Mouse (Mus musculus): ENCODE measurements around the gene Btd.
"Not testable (repeated sequence)": the region's sequence is repeated elsewhere in the genome, so short reads cannot be mapped to it uniquely, and the experiment has no call there.

The Btd gene

DNA sequence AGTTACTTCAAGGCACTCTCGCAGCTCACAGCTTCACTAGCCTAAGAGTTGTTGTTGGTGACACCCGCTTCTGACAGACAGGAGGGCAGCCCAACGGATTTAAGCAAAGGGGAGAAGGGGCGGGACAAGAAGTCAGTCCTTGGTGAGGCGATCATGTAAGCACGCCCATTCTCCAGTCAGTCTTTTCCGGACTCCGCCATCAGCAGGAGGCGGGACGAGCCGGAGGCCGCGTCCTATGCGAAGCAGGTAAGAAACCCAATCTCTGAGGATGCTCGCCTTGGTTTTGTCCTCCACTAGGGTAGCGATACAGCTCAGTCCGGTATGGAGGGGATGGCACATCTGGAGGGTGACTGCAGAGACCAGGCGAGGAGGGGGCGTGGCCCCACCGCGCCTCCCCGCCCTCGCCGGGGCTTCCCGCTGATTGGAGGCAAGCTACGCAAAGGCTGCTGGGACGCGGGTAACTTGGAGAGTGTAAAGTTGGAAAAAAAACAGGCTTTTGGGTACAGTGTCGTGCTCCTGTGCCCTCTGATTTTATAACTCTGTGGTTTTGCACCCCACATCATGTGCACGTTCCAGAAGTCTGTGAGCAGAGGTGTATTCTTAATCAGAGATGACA is at the start of gene Btd, which contains the start of gene Hacl1:
TSS of gene Btd (plus strand) at position 139 of the 616 bp plus-strand sequence.
TSS of gene Hacl1 (minus strand) at position 397 of the 616 bp plus-strand sequence.
- peak; percentile 94 for DNase-seq

DNA sequence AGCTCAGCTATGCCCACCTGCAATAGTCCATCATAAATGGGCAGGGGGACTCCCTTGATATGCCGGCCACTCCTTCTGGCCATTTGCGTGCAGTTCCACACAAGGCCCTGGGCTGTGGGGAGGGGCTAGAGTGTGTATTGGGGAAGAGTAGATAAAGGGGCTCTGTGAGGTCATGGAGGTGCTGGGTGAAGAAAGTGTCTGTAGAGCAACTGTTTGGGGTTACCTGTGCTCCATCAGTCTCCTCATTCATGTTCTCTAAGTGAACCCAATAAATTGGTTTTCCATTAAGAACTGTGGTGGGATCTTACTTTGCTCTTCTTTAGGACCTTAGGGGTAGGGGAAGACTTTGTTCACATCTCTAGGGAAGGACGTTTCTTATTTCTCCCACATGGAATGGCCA is 49.6 kb upstream of the Btd start, which contains the start of gene Colq:
TSS of gene Colq (minus strand) at position 101 of the 400 bp plus-strand sequence.
- no peak for DNase-seq

DNA sequence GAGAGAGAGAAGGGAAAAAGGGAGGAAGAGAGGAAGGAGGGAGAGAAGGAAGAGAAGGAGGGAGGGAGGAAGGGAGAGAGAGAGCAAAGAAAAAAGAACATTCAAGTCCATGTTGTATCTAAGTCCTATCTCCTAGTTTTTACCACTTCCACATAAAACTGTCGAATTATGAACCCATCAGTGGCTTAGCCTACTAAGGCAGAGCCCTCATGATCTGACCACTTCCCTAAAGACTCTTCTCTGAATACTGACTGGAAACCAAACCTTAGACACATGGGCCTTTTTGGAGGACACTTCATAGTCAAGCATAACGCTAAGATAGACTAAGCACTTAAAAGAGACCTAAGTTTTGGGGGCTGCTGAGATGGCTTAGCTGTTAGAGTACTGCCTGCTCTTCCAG is 47.8 kb upstream of the Btd start:
- no peak for DNase-seq

DNA sequence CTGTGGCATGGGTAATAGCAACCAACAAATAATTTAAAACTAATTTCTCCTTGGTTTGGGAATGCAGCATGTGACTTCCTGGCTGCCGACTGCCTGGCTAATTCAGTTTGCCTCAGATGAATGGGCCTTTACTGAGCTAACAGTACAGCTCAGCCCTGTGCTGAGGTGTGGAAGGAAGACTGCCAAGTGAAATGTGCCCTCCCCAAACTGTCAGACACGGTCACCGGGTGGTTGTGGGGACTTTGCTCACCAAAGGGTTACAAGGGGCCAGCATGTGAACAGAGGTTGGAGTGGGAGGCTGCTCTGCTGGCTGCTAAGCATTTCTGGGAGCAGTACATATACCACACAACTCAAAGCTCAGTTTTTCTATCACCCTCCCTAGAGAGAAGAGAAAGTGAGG is 46.1 kb upstream of the Btd start:
- peak; percentile 58 for DNase-seq

DNA sequence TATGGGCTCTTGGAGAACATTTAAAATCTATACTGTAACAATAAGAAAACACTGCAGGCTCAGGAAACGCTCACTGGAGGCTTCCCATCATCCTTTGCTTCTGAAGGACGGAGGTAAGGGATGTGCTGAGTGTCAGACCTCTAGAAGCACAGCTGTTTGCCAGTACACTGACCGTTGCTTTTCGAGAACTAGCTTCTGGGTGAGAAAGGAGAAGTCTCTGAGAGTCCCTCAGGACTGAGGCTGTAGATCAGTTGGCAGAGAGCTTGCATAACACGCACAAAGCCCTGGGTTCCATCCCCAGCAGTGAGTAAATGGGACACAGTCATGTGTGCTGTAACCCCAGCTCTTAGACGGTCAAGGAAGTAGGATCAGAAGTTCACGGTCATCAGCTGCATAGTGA is 44.4 kb upstream of the Btd start:
- DNase-seq, result no peak

DNA sequence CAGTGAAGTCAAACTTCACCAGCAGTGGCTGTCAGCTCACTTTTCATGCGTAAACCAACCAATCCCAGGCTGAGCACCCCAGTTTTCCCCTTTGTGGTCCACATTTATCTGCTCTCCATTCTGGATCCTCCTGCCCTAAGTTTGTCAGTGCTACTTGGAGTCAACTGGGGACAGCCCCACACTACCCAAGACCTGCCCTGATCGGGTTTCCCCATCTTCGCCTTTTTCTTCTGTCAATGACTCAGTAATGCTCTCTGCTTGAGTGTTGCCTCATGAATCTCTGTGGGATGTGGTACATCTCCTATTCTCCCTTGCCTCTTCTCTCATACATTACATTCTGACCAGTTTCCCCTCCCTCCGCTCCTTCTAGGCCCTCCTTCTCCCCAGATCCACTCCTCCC is 43.4 kb upstream of the Btd start:
- DNase-seq, result no peak

DNA sequence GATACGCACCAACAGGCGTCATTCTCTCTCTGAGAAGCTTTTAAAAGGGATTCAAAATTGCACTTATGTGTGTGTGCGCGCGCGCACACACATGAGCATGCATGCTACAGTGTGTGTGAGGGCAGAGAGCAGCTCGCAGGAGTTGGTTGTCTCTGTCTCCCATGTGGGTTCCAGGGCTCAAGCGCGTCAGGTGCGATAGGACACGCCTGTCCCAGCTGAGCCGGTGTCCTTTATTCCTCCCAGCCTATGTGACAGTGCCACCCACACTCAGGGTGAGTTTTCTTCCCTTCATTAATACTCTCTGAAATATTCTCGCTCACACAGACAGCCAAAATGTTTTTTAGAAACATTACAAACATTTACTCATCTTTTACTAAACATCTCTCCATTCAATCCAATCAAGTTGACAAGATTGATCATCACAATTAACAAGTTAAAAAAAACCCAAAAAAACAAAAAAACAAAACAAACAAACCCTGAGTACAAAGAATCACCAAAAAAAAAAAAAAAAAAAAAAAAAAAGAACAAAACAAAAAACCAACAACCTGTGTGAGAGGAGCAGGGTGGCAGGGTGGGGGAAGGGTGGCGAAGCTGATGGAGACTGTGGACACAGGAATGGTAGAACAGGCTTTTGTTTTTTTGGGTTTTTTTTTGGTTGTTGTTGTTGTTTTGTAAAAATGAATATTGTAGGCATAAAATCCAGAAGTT is 38.8 kb upstream of the Btd start:
- no peak for DNase-seq

DNA sequence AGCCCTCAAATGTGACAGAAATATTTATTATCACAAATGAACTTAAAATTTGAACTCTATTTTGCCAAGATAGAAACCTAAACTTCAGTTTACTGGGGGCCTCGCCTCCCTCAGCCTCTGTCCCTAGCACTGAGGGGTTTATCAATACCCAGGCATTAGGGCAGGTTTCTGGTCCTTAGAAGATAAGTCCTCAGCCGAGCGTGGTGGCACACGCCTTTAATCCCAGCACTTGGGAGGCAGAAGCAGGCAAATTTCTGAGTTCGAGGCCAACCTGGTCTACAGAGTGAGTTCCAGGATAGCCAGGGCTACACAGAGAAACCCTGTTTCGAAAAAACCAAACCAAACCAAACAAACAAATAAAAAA is 38.2 kb upstream of the Btd start:
- not testable (repeated sequence) for DNase-seq

DNA sequence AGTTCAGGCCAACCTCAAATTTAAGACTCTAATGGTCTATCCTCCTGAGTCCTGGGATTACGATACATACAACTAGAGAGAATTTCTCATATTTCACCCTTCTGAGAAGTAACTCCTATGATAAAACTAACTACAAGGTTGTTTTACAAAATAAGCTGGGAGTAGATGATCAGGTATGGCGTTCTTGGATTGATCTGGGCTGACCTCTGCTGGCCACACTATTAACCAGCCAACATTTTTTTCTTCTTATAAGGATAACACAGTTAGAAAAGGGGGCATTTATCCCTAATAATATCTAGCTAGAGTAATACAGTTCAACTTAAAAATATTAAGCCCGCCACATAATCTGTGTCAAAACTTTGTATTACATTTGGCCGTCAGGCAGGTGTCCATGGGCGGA is 35.9 kb upstream of the Btd start:
- DNase-seq, result peak; percentile 33

DNA sequence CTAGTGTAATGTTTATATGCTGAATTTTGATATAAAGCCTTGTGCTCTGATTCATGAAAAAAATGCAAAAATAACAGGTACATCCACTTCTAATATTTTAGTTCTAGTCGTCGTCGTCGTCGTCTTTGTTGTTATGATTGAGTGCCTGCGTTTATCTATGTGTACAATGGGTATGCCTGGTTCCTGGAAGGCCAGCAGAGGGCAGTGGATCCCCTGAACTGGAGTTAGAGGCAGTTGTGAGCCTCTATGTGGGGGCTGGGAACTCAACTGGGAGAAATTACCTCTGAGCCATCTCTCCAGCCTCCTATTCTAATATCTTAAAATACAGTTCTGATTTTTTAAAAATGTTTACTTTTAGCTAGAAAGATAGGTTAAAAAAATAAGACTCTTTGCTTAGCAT is 35.3 kb upstream of the Btd start:
- DNase-seq, result no peak

DNA sequence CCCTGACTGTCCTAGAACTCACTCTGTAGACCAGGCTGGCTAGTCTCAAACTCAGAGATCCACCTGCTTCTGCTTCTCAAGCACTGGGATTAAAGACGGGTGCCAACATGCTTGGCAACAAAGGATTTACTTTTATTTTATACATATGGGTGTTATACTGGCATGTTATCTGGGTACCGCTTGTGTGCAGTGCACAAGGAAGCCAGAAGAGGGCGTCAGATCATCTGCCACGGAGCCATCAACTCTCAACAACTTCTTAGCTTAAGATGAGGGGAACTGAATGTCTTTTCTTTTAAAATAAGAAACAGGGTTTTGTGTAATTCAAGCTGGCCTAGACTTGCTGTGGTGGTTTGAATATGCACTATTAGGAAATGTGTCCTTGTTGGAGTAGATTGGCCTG is 28.8 kb upstream of the Btd start:
- no peak for DNase-seq

DNA sequence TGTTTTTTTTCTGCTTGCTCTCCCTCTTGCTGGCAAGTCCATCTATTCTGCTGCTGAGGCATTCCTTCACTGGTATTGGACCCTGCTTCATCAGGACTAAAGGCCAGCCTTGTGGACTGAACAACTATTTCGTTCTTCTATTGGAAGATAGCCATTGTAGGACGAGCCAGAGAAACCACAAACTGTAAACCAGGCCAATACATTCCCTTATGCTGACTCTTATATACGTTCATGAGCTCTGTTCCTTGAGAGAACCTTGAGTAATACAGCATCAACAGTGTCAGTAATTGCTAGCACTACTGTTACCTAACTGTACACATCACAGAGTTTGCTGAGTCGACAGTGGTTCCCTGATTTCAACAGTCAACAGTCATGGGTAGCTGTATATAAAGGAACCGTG is 27.2 kb upstream of the Btd start:
- DNase-seq, result no peak

DNA sequence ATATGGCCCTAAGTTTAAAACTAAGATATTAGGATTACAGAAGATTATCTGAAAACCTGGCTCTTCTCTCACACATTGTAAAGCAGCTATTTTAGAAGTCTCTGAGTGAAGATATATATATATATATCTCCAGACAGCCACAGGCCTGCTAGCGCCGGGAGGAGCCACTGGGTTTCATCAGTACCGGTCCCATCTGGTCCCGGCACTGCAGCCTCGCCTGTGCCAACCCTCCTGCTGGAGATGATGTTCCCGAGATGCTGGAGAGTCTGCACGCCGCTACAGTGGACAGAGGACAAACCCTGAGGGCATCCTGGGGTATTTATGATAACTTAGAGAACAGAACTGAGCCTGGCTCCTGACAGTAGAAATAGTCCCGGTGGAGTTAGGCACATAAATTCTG is 23.6 kb upstream of the Btd start:
- DNase-seq, result no peak

DNA sequence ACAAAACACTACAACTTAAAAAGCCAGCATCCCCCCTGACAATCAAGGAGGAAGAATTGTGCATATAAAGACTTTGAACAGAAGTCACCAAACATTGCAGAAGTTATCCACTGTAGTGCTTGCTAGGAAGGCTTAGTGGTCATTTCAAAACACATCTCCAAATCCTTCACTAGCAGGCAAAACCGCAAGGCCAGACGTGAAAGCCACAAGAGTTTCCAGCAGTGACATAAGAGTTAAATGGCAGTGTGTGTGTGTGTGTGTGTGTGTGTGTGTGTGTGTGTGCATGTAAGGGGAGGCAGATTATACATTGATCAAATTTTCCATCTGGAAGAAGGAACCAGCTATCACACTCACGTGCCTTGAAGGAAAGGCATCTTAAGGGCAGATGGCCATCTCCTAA is 22.8 kb upstream of the Btd start:
- no peak for DNase-seq

DNA sequence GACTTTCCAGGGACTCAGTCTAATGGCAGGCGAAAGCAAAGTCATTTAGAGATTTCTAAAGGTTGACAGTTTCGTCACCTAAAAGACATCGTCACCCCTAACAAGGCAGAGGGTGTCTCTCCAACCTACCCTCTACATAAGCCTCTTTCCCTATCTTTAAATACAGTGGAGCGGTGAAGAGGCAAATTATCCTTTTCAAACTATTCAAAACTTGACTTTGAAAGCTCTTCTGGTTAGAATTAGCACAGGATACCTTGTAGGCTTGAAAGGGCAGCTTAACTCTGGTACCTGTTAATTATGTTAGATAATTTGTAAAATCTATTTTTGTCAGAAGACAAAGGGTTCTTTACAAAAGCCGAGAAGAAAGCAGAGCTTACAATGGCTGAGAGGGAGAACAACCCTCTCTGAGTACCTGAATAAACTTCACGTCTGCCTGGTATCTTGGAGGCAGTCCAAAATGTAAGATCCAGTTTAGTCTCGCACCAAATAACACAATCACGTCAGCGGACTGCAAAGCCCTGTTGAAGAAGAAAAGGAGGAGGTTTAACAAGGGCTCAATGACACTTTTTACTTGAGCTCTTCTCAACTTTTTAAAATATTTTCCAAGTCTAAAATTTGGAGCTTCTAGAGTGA is 20.1 kb upstream of the Btd start:
- no peak for DNase-seq

DNA sequence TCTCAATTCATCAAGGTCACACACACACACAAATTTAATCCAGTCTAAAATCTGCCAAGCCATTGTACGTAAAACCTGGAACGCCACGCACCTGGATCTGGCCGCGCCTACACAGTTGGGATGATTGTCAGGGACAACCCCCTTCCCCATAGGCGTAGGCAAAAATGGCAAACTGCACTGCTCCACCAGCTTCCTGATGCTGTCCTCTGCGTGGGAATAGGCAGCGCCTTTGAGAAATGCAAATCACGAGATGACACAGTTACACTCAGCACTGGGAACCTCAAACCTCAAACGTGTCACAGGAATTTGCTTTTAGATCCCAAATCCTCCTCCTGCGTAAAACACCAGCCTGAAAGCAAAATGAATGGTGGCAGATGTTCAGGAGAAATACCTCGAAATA is 18.1 kb upstream of the Btd start:
- DNase-seq, result no peak

DNA sequence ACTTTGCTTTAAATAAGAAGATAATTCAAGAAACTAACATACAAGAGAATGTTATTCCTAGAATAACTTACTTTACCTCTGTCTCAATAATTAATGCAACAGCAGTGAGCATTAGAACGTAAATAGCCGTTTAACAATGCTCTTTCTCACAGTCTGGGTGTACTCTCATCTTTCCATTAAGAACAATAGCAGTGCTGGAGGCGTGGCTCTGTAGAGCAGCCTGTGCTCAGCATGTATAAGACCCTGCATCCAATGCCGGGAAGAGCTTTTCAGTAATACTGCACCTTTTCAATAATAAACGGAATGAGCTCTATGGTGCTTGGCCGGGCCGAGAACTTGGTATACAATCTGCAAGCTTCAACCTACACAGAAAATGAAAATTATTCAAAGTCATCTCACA is 10.2 kb upstream of the Btd start:
- DNase-seq, result no peak

DNA sequence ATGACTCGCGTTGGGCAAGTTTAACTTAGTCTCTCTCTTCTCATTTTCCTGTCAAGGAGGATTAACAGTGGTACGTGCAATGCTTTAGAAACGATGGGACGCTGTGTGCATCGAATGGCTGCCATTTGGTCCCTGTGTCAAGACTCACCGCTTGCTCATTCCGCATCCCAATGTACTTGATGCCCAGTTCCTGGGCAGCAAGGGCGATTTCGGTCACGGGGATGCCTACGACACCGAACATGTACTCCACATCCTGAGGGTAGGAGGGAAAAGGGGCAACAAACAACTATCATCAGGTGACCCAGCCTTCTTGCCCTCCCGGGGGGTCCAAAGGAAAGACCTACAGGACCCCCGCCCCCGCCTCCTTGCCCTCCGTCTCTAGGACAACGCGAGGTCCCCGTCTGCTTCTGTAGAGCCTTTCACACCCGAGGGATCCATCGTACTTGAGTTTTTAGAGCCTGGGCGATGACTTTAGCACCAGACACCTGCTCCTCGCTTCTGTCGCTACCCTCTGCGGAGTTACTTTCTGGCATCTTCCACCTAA is 410 bp upstream of the Btd start, which contains the start of gene Gm49387:
TSS of gene Gm49387 (minus strand) at position 533 of the 544 bp plus-strand sequence.
- no peak for DNase-seq

DNA sequence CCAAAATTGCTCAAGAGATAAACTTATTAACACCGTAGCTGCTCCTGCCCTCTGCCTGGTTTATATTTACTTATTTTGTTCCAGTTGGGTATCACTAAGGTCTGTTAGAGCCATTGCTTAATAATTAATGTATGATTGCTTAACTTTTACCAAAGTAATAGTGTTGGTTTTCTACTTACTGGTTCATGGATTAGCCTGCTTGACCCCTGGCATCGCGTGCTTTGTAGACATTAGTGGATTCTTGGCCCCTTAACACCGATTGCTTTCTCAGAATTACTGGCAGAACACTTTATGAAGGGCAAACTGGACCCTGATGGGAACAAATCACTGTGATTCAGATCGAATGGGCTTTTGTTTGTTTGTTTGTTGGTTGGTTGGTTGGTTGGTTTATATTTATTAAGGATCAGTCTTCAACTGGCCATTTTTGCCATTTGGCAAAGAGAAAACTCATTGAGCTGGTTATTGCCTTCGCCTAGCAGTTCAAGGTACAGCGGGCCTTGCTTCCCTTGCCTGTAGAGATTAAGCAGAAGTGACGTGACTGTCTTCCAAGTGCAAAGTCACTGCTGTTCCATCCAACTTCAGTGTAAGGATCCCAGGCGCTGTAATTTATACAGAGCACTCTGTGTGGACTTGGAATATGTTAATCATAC is 803 bp downstream of the Btd start:
- DNase-seq, result peak; percentile 77

DNA sequence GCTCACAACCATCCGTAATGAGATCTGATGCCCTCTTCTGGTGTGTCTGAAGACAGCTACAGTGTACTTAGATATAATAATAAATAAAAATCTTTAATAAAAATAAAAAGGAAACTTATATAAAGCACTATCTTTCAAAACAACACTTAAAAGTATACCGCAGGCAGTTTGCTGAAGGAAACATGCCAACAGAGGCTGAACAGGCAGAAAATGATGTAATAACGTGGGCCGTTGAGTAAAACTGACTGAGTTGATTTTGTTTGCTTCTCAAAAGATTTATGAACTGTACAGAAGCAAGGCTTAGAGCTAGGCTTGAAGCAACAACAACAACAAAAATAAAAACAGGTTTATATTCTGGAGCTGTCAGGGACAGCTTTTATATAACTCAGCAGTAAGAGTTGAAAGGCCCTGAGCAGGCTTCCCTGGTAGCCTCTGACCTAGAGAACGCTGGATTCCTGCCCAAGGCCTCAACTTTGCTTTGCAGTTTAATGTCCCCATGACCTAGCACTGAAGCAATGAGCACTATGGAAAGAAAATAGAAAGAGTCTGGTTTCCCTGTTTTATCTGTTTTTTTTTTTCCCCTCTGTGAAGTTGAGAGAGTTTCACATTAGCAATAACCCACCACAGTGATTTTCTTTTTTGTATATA is 3.5 kb downstream of the Btd start:
- peak; percentile 81 for DNase-seq

DNA sequence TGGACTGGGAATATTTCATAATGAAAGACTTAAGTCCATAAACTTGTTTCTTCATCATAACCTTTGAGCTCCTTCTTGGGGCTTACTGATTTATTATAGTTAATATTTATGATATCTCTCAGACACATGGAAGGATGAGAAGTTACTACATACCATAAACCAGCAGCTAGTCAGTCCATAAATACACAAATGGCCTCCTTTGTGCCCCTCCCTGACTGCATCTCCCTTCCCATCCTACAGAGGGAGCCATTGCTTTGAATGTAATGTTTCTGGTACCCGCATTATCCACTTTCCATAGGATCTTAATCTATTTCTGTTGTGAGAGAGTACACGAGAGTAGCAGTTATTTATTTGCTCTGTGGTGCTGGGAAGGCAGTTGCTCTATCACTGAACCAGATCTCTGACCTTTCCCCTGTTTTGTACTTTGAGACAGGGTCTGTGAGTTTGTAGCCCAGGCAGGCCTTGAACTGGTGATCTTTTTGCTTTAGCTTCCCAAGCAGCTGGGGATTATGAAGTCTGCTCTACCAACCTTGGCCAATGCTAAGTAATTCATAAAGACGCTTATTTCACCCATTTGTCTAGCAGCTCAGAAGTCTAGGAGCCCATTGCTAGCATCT is 4.2 kb downstream of the Btd start:
- DNase-seq, result no peak

DNA sequence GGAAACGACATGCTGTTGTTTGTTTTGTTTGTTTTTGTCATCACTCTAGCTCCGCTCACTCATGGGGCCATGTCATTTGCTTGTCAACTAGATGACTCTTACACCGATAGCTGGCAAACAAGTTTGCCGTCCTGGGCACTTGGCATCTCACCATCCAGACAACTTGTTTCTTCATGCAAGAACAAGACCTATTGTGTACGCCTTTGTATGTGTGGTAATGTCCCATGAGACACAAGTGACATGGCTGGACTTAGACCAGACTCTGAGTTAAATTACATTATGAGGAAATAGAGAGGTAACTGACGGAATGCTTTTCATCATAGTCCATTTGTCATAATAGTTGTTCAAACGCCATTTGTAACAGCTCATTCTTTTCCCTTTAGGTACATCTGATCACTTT is 5.1 kb downstream of the Btd start:
- no peak for DNase-seq

Data from kidney, postnatal 14 days (tissue).